Mouse (Mus musculus) adrenal gland, adult (tissue): ENCODE measurements around the gene Pkp4.
A peak's percentile ranks its signal among the peaks of the same experiment; 100 is the strongest.

Source experiments
- DNase-seq, 2 experiments: peaks; one replicate each; pipeline ENCODE4 v3.0.0; 2022 to 2023; ENCODE audit warnings: low spot score in 1 of 2; ENCODE audit not compliant: inconsistent age in 2 of 2

The Pkp4 gene

DNA sequence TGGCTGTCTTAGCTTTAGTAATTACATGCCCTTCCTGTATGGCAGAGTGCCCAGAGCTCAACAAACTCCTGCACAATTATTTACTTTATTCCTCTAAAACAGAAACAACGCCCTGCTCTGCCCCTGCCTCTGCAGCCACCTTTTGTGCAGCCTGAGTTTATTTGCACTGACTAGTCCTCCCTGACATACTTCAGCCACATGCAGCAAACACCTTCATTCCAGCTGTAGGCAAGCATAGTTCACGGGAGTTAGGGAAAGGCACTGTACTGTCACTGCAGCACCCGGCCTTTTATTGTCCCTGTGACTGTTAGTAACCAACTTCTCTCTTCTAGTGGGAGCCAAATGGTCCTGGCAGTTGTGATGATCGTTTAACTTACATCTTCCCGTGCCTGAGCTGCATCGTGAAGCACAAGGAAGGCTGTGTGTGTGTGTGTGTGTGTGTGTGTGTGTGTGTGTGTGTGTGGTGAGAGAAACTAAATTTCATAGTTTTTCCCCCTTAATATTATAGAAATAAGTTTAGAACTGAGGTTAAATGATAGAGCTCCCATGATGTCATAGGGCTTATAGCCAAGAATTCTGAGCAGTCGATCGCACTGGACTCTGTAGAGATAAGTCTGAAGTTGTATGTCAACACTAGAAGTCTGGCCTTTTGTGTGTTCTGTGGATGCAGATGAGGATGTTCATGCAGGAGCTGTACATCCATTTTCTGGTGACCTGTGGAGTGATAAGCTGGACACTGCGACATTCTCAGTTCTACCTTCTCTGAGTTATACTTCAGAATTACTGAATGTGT is 59.5 kb downstream of the Pkp4 start:
- DNase-seq, result no peak

DNA sequence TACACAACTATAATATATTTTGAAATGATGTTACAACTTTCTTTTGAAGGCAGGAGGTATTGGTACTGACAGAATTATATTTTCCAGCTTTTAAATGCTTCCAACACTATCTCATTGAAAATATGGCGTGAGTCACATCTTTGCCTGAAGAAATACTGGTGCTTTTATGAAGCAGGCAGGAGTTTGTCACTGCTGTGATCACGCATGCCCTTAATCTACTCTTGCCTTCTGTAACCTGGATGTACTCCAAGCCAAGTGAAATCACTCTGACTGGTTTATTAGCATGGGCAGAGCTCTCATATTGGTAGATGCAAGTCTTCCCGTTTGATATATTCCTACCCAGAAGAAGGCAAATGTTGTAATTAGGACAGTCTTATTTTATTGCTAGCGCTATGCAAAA is 65.7 kb downstream of the Pkp4 start:
- DNase-seq, result no peak

DNA sequence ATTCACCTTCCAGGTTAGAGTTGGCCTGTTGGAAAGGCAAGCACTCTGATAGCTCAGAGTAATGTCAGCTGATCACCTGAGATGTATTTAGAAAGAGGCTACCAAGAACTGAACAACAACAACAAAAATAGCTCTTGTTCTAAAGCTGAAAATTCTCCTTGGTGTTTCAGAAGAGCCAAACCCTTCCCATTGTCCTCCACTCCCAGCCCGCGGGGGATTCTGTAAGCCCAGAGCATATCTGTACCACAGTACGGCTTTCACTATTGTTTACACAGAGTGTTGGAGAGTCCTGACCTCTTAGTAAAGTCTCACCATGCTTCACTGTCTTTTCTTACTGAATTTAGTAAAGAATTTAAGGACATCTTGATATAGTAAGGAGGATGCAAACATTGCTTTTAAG is 66.4 kb downstream of the Pkp4 start:
- DNase-seq, result no peak

DNA sequence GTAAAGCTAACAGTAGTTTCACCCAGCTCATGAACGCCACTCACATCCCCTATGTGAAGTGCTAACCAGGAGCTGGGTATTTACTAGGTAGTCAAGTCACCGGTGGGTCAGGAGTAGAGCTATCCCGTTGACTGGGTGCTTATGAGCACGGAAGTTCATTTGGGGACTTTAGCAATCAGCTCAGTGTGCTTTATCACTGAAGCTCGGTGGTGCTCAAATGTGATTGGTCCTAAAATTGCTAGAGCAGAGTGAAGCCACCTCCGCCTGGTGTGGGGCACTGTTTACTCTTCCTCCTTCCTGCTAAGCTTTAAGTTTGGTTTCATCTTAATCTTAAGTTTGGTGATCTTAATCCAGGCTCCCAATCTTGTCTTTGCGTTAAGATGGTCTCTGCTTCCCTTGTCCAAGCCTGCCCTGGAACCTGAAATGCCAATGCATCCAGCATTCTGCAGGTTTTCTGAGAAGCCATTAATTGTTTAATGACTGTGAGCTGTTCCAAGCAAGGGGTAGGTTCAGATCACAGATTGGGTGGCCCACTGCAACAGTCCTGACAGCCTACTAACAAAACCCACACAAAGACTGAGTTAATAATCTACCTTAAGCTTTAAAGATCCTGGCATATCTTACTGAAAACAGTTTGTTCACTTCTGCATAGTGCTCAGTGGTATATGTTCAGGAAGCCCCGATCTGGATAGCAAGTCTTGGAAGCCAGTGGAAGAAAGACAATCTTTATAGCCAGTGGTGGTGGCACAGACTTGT is 67.0 kb downstream of the Pkp4 start:
- no peak for DNase-seq

DNA sequence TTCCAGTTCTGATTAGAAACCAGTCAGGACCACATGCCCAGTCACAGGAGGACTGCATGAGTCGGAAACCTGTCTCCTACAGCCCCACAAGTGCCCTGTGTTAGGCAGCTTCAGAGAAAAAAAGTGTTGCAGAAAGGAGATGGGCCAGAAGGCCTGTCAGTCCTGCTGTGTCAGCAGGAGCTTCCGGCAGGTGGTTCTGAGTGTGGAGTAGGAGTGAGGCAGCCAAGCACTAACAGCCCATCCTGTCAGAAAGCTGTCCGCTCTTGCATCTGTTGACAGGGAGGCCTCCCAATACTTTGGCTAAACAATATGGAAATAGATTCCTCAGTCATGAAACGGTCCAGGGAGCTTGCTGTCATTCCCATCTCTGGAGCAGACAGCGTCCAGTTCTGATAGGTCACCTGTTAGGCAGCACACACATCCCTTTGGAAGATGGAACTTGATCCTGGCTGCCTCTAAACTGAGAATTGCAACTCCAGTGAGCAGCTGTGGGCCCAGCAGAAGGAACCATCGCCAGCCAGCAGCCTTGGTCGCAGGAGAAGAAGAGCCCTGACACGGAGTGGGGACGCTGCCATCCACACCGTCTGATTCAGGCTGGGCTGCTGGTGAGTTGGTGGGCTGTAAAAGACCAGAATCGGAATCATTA is 68.7 kb downstream of the Pkp4 start:
- no peak for DNase-seq

DNA sequence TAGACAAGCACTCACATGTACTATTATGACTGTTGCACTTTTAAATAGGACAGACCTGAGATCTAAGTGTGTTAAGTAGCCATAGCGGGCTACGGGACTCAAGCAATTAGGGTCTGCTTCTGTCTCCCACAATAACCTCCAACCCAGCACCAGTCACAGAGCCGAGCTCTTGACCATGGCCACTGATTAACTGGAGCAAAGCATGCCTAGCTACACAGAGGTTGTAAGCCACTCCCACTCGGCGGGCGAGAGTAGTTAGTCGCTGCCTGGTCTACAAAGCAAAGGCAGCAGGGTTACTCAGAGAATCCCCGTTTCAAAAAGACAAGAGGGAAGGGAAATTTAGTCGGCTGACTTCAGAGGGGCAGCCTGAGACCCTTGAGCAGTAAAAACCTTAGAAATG is 70.0 kb downstream of the Pkp4 start:
- no peak for DNase-seq

DNA sequence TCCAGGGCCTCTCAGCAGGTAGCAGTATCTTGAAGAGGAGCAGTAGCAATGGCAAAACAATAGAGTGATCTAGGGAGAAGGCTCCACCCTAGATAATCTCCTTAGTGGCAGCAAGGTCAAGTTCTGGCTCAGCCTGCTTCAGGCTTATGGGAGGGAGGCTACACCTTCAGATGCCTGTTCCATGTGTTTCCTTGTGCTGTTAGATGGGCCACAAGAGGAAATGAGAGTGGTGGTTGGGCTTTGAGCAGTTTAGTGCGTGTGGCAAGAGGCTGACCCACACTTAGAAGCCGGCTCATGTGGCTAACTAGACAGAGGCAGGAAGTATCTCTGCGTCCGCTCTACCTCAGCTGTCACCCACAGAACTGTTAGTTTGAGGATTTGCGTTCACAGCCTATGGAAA is 70.9 kb downstream of the Pkp4 start:
- no peak for DNase-seq

DNA sequence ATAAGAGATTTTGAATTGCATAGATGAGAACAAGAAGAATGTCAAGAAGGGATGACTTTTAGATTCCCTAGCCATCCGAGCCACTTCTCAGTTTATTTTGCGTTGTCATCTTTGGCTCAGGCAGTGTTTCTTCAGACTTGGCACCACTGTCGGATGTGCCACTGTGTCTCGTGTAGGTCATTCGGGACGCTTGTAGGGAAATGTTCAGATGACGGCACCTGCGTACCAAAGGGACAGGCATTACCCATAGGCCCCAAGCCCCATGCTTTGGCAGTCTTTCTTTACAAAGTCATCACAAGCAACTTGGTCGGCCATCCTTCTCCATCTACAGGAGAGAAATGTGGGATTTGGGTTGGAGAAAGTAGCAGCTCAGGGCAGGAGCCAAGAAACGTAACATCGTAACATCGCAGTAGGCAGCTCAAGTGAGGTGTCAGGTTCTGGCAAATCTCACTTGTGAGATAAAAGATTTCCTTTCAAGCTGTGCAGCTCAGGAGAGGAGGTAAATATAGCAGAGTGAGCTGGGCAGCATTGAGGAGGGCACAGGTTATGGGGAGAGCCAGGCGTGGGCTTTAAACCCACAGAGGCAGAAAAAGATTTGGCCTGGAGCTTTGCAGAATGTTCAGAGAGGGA is 72.8 kb downstream of the Pkp4 start:
- no peak for DNase-seq

DNA sequence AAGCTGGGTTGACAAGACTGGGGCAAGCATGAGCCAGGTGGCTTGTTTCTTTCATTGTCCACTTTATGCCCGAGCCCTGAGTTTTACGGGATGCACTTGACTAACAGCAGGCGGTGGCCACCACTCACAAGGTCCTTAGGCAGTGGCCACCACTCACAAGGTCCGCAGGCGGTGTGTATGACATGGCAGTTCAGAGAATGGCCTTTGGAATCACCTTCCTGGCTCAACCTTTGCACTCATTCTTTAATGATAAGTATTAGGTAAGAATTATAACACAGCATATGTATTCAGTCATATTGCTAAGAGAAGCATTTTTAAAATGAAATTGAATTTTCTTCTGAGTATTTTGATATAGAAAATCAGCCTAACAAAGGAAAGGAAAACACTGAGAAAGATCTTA is 73.3 kb downstream of the Pkp4 start:
- no peak for DNase-seq

DNA sequence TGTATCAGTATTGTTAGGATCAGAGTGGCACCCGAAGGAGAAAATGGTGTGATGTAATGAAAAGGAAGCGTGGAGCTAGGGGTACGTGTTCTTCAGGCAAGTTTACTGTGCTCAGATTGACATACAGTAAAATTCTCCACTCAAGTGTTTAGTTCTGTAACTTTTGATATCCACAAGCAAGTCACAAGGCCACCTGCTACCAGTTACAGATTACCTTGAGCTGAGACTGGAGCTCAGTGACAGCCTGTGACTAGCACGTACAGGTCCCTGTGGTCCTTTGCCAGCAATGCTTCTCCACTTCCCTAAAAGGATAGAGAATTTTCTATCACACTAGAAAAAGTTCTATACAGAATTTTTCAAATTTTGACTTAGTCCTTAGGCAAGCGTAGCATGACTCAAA is 73.9 kb downstream of the Pkp4 start:
- DNase-seq, result no peak

DNA sequence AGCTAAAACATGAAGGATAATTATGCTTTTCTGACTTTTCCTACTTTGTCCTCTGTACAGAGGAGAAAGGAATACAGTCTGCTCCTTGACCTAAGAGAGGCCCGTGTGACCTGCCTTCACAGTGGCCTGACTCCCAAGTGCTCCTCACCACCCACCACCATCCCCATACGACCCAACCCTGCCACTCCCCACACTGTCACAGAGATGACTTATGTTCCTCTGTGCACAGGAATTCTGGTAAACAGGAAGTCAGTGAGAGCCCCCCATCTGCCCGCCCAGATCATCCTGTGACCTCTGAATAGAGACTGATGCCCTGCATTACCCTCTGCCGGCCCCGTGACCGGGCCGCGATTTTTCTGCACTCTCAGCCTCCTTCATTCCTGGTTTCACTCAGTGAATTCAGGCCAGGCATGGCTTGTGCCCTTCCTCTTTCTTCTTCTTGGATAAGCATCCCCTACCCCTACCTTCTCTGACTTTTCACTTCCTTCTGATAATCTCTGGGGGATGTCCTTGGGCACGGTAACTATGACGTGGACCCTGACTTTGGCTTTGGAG is 79.3 kb downstream of the Pkp4 start:
- DNase-seq, result peak; percentile 35 to 59

DNA sequence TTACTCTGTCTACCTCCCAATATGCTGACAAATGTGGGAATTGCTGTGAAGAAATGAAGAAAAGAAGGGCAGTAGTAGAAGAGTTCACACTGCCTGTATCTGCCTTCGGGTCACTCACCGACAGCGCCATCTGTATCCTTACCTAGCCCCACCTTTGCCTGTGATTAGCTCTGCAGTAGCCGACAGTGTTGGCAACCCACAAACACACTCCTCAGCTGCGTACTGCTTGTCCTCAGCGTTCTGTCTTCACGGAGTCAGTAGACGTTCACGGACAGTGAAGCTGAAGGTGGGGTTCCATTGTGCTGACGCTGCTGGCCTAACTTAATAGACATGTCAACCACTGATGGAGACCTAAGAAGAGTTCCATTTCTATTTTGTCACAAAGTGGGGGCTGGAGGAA is 81.5 kb downstream of the Pkp4 start:
- DNase-seq, result no peak

DNA sequence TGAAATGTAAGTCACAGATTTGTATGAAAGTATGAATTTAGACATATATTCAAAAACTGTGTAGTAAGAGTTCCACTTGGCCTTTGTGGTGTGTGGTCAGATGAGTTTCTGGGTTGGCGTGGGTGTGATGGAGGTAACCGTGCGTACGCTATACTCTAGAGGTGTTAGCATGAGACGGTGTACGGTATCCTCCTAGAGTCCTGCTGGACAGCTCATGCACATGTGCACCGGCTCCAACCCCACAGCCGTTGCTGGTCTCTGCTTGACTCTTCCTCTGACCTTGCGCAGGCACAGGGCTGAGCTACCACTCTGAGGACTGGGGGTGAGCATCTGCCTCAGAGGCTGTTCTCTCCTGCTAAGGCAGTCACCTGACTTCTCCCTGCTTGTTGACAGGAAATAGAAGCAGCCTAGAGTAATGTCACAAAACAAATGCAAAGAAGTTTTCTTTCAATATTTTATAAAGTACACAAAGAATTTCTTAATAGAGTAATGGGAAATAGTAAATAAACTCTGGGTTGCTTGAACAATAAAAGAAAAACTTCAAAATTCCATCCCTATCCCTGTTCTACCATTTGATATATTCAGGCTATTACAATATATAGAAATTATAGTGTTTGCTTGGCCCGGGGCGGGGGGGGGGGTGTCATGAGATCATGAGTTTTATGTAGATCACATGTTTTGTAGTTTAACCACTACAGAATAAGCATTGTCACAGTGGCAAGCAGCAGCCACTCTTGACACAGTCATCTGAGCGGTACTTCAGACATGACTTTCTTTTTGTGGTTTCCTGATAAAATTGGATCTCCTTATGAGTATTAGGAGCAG is 83.8 kb downstream of the Pkp4 start:
- DNase-seq, result no peak

DNA sequence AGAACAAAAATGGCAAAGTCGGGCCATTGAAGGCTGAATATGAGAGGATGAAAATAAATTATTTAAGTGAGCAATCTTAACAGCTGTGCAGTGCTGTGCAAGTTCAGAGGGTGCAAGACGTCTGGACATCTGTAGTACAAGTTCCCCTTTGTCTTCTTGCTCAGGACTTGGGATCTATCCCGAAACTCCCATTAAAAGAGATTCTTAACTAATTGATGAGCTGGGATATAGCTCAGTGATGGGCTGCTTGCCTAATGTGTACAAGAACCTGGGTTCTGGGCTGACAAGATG is 84.4 kb downstream of the Pkp4 start:
- no peak for DNase-seq

DNA sequence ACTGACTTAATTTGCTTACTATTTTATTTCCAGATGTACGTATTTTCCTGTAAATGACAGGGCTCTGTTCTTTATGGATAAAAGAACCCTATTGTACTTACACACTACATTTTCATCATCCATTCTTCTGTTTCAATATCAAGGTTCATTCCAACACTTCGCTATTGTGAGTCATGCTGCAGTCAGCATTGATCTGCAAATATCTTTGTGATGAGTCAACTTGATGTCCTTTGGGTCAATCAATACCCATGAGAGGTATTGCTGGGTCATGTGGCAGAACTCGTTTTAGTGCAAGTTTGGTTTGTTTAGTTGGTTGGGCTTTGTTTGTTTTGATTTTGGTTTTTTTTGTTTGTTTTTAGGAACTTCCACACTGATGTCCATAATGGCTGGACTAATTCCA is 88.2 kb downstream of the Pkp4 start:
- DNase-seq, result no peak

DNA sequence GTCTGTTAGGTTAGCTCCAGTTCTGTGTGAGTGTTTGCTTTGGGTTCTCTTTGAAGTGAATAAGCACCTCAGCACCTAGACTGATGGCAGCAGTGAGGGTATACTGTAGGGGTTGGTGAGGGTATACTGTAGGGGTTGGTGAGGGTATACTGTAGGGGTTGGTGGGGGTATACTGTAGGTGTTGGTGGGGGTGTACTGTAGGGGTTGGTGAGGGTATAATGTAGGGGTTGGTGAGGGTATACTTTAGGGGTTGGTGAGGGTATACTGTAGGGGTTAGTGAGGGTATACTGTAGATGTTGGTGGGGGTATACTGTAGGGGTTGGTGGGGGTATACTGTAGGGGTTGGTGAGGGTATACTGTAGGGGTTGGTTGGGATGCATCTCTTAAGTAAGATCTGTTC is 92.2 kb downstream of the Pkp4 start:
- DNase-seq, result no peak

DNA sequence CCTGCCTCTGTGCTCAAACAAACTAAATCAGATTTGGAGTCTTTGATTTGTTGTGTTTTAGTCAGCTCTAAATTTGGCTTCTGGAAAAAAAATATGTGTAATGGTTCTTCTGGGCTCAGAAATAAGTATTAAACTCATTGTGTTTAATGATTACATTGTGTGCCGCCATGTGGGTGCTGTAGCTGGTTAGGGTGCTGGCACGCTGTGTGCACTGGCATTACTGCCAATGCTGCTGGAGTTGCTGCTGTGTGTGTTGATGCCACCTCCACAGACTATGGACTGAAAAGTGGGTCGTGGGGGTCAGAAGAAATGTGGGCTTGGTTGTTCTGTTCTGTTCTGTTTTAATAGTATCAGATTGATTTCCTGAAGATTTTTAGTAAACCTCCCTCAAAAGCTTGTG is 92.8 kb downstream of the Pkp4 start:
- no peak for DNase-seq

DNA sequence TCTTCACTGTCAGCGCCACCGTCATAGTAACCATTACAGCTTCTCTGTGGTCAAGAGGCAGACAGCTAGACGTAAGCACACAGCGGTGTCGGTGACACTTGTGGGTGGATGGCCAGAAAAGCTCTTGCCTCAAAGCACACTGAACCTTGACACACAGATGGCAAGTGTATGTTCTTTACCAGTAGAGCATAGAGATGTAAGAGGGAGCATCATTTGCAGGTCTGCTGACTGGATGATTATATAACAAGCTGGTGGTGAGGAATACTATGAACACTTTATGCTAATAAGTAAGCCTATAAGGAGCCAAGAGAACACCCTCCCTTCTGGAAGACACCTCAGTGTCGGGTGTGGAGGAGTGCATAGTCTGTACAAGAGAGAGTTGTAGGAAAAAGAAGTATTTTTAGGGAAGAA is 98.2 kb downstream of the Pkp4 start:
- no peak for DNase-seq

DNA sequence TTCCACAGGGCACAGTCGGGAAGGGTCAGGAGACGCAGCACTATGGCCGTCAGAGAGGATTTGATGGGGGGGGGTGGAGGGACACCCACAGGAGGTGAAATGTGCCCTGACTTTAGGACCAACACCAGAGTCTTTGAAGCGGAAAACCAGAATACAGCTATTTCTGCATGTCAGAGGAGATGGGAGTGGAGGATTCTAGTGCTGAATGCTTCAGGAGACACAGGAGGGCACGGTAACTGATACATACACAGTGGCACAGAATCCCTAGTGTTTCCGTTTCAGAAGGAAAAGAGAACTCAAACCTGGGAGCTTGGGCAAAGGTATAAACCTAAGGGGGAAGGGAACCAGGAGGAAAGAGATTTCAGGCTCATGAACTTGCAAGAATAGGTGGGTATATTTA is 98.7 kb downstream of the Pkp4 start:
- DNase-seq, result no peak

DNA sequence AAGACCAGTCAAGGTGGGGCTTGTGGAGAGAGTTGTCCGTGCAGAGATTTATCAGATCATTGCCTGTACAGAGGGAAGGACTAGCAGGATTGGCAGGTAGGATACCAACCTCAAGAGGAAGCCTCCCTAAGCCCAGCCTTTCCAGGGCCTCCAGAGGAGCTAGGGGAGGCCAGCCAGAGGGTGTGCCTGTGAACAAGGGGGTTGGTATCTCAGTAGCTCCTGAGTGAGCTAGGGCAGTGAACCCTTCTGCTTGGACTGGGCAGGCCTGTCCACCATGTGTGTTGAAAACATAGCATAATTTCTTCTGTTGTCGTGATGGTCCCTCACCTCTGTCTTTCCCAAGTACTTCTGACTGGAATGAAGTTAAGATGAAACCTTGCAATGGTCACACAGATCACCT is 100.6 kb downstream of the Pkp4 start:
- no peak for DNase-seq

DNA sequence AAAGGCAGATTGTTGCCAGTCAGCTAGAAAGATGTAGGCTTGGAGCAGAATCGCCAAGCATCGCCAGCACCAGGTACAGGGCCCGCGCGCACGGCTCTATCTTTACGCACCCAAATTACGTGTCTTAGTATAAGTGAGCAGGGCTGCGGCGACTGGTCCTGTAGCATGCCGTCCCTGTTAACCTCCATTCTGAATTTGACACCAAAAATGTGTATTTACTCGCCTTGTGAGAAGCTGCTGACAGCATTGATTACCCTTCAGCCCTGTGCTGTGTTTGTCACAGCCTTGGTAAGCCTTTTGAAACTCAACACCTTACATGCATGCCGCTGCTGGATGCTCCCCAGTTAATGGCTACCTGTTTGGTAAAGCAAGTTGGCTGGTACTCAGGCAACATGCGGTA is 105.8 kb downstream of the Pkp4 start:
- DNase-seq, result no peak
